Mouse (Mus musculus) common myeloid progenitor, adult 5-6 weeks (primary cell): ENCODE measurements around the gene Gripap1. TPM values are rescaled to one million over a fixed set of nuclear protein-coding genes. Genes with fewer than 3 reads are reported as not detected.

ENCODE experiments used
- ATAC-seq: replicated peaks from 2 replicates; pipeline ENCODE4 v1.8.0; 2016; ENCODE audit warnings: low read depth, mild to moderate bottlenecking, moderate TSS enrichment, inconsistent platforms; ENCODE audit not compliant: poor library complexity, severe bottlenecking
- total RNA-seq: library from RNA; stranded (forward); fragments of 200-1000, 187-1606 nt; gene quantifications from 2 replicates; pipeline ENCODE4 v1.2.3, GENCODE M21; 2017

The Gripap1 gene
- total RNA-seq, result 73.1 and 85.8 TPM in 2 replicates

GRCm38 (mm10) chrX:7789542-7790136 is at the start of gene Gripap1:
Gene Gripap1 (plus strand): TSS chrX:7789765.
- peak; percentile 96 for ATAC-seq

GRCm38 (mm10) chrX:7740082-7740819 is 49.3 kb upstream of the Gripap1 start:
- ATAC-seq, result no peak

DNA sequence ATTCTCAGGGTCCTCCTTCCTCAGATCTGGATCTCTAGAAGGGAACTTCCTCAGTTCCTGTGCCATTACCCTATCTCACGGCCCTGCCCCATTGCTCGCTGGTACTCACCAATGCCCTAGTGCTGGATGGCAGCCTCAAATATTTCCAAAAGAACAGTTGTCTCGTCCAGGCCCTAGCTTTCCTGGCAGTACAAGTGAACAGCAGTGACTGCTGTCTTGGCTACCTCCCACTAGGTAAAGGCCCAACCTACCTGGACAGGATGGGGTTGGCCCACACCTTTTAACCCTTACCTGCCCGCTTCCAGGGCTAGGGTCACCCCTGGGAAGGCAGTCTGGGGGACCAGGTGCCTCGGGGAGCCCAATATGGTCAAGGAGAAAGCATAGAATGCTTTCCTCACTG is 48.5 kb upstream of the Gripap1 start:
- no peak for ATAC-seq

DNA sequence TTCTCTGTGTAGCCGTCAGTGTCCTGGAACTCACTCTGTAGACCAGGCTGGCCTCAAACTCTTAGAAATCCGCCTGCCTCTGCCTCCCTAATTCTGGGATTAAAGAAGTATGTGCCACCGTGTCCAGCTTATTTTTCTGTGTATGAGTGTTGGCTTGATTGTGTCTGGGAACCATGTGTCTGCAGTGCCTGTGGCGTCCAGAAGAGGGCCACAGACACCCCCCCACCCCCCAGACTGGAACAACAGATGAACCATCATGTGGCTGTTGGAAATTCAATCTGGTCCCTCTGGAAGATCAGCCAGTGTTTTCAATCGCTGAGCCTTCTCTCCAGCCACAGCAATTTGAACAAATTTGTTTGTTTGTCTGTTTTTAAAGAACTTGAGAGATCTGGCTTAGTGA is 46.1 kb upstream of the Gripap1 start:
- ATAC-seq, result peak; percentile 62; the same call in 1 of the 2 replicates

DNA sequence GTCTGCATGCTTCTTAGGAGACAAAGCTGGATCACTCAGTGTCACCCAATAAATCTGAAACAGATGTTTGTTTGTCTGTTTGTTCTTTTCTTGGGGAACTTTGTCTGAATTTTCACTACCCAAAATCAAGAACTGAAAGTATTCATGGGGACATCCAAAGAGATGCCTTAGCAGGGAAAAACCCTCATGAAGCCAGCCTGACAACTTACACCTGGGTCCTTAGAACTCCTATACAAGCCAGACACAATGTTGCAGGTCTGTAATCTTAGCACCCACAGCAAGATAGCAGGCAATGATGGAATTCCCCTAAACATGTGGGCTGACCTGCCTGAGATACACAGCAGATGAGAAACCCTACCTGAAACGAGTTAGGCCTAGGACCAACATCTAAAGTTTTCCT is 44.6 kb upstream of the Gripap1 start:
- ATAC-seq, result no peak

DNA sequence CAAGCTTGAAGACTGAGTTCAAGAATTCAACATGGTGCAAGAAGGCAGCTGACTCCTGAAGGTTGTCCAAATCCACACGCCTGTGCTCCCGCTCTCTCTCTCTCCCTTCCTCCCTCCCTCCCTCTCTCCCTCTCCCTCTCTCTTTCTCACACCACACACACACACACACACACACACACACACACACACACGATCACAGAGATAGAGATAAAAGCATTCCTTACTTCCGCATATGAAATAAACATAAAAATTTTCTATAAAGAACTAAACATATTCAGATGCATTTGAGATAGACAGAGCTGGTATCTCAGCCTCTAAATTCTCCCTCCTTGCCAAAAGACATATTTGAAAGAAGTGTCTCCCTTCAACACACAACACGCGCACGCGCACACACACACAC is 44.1 kb upstream of the Gripap1 start:
- ATAC-seq, result no peak

DNA sequence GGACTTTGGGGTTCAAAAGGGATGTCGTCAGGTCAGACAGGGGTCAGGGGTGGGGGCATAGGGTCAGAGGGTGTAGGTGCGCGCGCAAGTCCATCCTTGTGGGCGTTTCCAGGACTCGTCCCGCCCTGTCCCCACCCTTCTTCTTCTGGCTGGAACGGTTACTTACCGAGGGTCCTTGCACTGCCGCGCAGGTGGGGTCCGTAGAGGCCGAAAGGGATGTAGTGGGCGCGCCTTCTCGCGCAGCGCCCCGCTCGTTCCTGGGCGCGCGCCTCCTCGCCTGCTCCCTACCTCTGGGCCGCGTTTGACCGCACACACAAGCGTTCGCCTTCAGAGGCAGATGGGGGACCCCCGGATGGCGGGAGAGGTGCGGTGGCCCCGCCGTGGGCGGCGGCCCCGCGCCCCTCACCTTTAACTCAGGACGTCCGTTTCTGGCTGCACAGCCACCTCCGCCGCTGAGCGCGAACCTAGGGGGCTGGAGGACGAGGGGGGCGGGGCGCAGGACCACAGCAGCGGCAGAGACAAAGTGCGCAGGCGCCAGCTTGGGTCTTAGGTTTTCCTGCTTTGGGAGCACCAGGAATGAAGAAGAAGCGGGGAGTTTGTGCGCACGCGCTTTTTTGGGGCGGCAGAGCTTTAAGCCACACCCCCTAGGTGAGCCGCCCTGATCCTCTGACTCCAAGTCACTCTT is 39.0 kb upstream of the Gripap1 start, which contains the start of gene Ccdc120:
TSS of gene Ccdc120 (minus strand) at position 474 of the 685 bp plus-strand sequence.
- peak; percentile 63; the same call in 1 of the 2 replicates for ATAC-seq

DNA sequence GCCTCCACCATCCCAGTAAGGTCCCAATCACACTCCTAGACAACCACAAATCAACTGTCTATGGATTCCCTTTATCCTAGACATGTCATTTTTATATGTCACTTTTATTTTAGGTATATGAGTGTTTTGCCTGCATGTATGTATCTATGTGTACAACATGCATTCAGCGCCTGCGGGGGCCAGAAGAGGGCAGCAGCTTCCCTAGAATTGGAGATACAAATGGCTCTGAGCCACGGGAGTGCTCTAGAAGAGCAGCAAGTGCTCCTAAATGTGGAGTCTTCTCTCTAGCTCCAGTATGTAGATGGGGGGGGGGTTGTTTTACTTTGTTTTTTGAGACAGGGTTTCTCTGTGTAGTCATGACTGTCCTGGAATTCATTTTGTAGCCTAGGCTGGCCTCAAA is 35.9 kb upstream of the Gripap1 start:
- peak; percentile 89 for ATAC-seq

DNA sequence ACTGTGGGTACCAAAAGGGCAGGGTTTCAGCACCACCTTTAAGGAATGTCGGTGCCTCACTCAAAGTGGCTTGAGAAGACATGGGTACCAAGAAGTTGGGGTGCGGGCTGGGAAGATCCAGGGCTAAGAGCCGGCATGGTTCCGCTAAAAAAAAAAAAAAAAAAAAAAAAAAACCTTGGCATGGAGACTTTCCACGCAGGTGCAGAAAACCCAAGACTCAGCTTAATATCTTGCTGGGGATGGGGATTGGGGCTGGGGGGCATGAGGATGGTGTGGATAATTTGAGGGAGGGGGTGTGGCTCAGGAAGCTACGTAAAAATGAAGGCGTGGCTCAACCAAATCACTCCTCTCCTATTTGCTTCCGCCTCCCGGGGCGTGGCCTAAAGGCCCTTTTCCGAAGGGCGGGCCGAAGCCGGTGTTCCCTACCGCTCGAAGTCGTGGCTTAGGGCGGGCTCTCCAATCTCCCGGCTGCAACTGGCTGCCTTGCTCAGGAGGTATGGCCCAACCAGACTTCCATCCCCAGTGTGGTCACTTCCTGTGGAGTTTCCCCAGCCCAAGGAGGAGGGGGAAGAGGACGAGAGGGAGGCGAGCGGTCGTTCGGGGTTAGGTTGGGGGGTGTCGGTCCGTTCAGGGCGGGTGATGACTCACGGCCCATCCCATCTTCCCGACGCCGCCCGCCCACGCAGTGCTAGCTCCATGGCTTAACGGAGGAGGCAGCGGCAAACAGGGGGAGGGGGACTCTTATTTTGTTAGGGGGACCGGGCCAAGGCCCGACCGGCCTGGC is 27.2 kb upstream of the Gripap1 start, which contains the start of gene Tfe3:
TSS of gene Tfe3 (plus strand) at position 424 of the 784 bp plus-strand sequence.
- peak; percentile 93 for ATAC-seq

- ATAC-seq, result no peak
These were observed 26.7 kb upstream of the Gripap1 start for GRCm38 (mm10) chrX:7762921-7763197.

GRCm38 (mm10) chrX:7763631-7764393 is 25.8 kb upstream of the Gripap1 start:
- peak; percentile 54 for ATAC-seq

DNA sequence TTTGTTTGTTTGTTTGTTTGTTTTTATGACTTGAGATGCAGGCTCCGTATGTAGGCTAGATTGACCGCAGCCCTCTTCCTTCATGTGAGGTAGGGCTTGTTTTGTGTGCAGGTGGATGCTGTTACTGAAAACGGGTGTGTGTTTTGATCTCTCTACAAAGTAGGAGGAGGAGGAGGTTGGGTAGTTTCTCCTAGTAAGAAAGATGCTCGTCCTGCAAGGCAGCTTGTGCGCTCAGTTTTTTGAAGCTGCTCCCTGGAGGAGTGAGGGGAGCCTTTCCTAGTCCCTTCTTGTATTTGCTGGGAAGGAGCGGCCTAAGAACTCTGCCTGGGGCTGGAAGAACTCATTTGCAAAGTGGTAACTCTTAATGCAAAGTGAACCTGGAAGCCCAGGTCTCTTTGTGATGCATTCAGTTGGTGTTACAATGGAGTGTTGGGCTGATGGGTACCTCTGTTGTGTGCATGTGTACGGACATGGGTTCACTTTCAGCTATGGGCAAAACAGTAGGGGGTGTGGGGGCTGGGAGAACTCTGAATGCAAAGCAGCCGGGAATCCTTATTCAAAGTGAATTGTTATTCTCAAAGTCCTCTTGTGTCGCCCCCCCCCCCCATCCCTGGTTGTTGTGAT is 24.8 kb upstream of the Gripap1 start:
- ATAC-seq, result no peak

DNA sequence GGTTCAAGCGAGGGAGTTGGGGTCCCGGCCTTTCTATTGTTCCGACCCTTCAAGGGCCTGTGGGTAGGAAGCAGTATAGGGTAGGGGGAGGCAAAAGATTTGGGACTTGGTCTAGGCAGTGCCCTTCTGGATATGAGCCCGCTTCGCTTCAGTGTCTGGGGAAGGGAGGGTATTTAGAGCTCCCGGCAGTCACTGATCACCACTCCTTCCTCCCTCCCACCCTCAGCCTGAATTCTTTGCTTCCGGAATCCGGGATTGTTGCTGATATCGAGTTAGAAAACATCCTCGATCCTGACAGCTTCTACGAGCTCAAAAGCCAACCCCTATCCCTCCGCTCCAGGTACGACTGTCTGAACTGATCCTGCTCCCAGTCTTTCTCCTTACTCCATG is 24.3 kb upstream of the Gripap1 start:
- no peak for ATAC-seq

GRCm38 (mm10) chrX:7765764-7766163 is 23.8 kb upstream of the Gripap1 start:
- peak; percentile 34 for ATAC-seq

- ATAC-seq, result no peak
These were observed 20.1 kb upstream of the Gripap1 start for GRCm38 (mm10) chrX:7769302-7770017.

DNA sequence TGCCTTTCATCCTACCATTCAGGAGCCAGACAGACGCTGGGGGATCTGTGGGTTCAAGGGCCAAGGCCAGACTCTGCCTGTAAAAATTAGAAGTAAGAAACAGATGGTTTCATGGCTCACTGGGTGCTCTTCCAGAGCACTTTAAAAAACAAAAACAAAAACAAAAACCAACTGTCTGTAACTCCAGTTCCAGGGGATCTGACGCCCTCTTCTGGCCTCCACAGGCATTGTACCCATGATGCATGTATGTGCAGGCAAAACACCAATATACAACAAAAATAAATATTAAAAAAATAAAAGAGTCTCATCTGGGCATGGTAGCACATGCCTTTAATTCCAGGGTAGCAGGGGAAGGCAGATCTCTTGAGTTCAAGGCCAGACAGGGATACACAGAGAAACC is 16.8 kb upstream of the Gripap1 start:
- no peak for ATAC-seq

DNA sequence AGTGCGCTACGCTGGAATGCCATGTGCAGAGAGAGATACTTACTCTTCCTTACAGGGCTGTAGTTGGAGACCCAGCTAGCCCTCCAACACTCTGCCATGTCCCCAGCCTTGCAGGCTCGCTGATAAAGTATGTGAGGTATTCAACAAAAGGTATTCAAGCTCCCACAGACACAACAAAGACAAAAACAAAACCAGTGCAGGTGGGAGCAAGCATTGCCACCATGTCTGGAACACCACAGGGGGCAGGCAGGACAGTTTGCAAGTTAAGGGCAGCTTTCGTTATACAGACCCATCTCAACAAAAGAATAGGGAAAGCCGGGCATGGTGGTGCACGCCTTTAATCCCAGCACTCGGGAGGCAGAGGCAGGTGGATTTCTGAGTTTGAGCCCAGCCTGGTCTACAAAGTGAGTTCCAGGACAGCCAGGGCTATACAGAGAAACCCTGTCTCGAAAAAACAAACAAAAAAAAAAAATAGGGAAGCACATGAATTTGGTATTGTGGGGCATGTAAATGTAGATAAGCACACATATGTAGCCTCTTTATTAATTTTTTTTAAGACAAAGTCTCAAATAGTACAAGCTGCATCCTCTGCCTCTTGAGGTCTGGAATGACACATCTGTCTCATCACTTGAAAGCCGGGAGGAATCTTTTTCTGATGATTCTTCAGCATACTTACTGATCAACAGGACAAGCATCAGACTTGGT is 13.9 kb upstream of the Gripap1 start:
- ATAC-seq, result no peak
